Mouse (Mus musculus): ENCODE data around the gene Paqr9. TPM values are rescaled to one million over a fixed set of nuclear protein-coding genes. Genes with fewer than 3 reads are reported as not detected.

The Paqr9 gene
- total RNA-seq, 2 experiments from 2014 or later, result 21.5 to 27.4 TPM

Other genes with a start within 250 kb of the Paqr9 start
- 10 to 100 TPM; 16.2 to 18.7 TPM for gene Chst2, start 152.9 kb upstream of the Paqr9 start, total RNA-seq (2021)
- gene U2surp, start 47.7 kb upstream of the Paqr9 start, total RNA-seq (2021), result 10 to 100 TPM; 56.7 to 69.2 TPM
- gene Pcolce2, start 77.9 kb downstream of the Paqr9 start, total RNA-seq (2021), result 1 to 10 TPM; 4.7 to 5.1 TPM
- gene Trpc1, start 190.7 kb downstream of the Paqr9 start, total RNA-seq (2021), result 1 to 10 TPM; 4.9 to 5.5 TPM

Data from adrenal gland, postnatal 10 days (tissue).